Mouse (Mus musculus): ENCODE measurements around the gene 2210016F16Rik. TPM values are rescaled to one million over a fixed set of nuclear protein-coding genes. Genes with fewer than 3 reads are reported as not detected.

Gene 2210016F16Rik
- polyA plus RNA-seq, 1 experiment from 2014 or later = 31.4 TPM

DNA sequence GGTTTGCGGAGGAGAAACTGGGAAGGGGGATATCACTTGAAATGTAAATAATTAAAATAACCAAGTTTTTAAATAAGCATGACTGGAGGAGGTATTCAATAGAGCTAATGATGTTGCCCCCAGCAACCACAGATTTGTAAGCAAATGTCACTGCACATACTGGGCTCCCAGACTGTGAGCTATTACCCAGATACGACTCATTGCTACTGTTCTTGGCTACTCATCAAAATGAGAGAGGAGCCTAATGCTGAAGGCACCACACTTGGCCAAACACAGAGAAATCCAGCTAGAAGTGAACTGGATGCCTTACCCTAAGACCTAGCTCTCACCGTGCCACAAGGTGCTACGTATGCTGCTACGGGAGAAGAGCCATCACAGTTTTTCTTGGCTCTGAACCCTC, 50.9 kb downstream of the 2210016F16Rik start:
- H3K4me3 ChIP-seq (ENCODE audit: low read depth, low read length) = no peak overlapping the region
- no peaks in the 10 kb centered on the region for H3K36me3 ChIP-seq (ENCODE audit: control insufficient read depth, insufficient read depth, low read length)
- no peaks in the 10 kb centered on the region for H3K27me3 ChIP-seq (ENCODE audit: control insufficient read depth, insufficient read depth, low read length)
- H3K9ac ChIP-seq (ENCODE audit: low read depth, low read length) = no peak overlapping the region
- no peaks in the 10 kb centered on the region for H3K9me3 ChIP-seq (replicated peaks; ENCODE audit: control insufficient read depth, low read length)
- no peak overlapping the region for H3K4me2 ChIP-seq
- H3K27ac ChIP-seq (ENCODE audit: low read depth, low read length) = no peak overlapping the region
- ATAC-seq (replicated peaks; ENCODE audit: insufficient number of reproducible peaks, low FRiP score, low TSS enrichment) = no peak
- 95% methylated on average over 5 of the region's 5 CpGs for WGBS (ENCODE audit: insufficient replicate concordance)
- H3K4me1 ChIP-seq (ENCODE audit: control insufficient read depth, insufficient read depth, low read length) = no peaks in the 10 kb centered on the region

MicroRNAs within 50 kb of the gene (microRNA counts, 519-probe panel; counts per million panel counts)
- 32.2 counts per million for microRNA mmu-miR-7a

Small RNA genes lying within 50 kb of the gene (microRNA-seq; reads per million reads assigned to microRNA genes)
- 63.2 reads per million, percentile 60 among the genes with 10 or more reads in this experiment for gene Mir7-1 (ENCODE audit: borderline number of aligned reads)

Other genes with a start within 250 kb of the 2210016F16Rik start
- gene Idnk, start 227.6 kb downstream of the 2210016F16Rik start, polyA plus RNA-seq (2014; fragmentation: Nextera tagmentation; extraction: Ambion mirVana) = 30.7 and 32.5 TPM in 2 replicates
- gene Ubqln1, start 169.6 kb downstream of the 2210016F16Rik start, polyA plus RNA-seq (2014; fragmentation: Nextera tagmentation; extraction: Ambion mirVana) = 71.6 and 91.5 TPM in 2 replicates
- gene Gkap1, start 109.5 kb downstream of the 2210016F16Rik start, polyA plus RNA-seq (2014; fragmentation: Nextera tagmentation; extraction: Ambion mirVana) = 22.7 TPM in 2 replicates
- gene Kif27, start 26.1 kb downstream of the 2210016F16Rik start, polyA plus RNA-seq (2014; fragmentation: Nextera tagmentation; extraction: Ambion mirVana) = 0.31 and 0.66 TPM in 2 replicates
- gene Rmi1, start 17.0 kb upstream of the 2210016F16Rik start, polyA plus RNA-seq (2014; fragmentation: Nextera tagmentation; extraction: Ambion mirVana) = 22.7 and 24.1 TPM in 2 replicates
- gene Hnrnpk, start 18.1 kb upstream of the 2210016F16Rik start, polyA plus RNA-seq (2014; fragmentation: Nextera tagmentation; extraction: Ambion mirVana) = 1,114 and 1,293 TPM in 2 replicates
- gene Slc28a3, start 225.7 kb upstream of the 2210016F16Rik start, polyA plus RNA-seq (2014; fragmentation: Nextera tagmentation; extraction: Ambion mirVana) = not detected in 2 replicates